Mouse (Mus musculus) gastrocnemius, adult 2 months (tissue): ENCODE data around the gene Rxfp2. TPM values are rescaled to one million over a fixed set of nuclear protein-coding genes. Genes with fewer than 3 reads are reported as not detected.
A peak's percentile ranks its signal among the peaks of the same experiment; 100 is the strongest.

Experiments used
- DNase-seq: peaks from one replicate; pipeline ENCODE4 v3.0.0; 2022
- H3K27ac ChIP-seq: fragments of 200-600 bp; 2 replicates; pipeline ENCODE4 v1.8.1; 2022; ENCODE audit warnings: mild to moderate bottlenecking
- H3K4me3 ChIP-seq: fragments of 200-600 bp; 2 replicates; pipeline ENCODE4 v1.8.1; 2022; ENCODE audit warnings: mild to moderate bottlenecking, moderate library complexity
- CTCF ChIP-seq: fragments of 200-600 bp; IDR thresholded peaks from 2 replicates; pipeline ENCODE4 v1.8.1; 2022; ENCODE audit warnings: antibody characterized with exemption, mild to moderate bottlenecking, moderate library complexity
- intact Hi-C: fragments of 180-260 bp; cut with DNase I; formaldehyde crosslinking; loops from one replicate; pipeline ENCODE4 v1.15.1; 2025
- total RNA-seq, 2 experiments: library from RNA; stranded (reverse); gene quantifications; 2 replicates each; pipeline ENCODE4 v1.2.3; 2021

The Rxfp2 gene
- total RNA-seq, 2 experiments from 2014 or later, result not detected

DNA sequence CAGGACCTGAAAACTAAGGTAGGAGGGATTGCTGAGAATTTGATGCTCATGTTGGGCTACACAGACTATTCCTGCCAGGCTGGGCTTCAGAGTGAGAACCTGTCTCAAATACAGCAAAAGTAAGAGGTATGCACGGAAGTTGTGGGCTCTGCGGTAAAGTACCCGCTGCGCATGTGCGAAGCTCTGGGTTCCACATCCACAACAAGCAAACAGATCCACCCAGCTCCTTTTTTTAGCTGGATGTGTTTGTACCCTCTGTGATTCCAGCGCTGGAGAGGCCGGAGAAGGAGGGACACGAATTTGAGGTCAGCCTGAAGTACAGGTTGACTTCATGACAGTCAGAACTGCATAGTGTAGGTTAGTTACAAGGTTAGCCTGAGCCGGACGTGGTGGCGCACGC lies 80.3 kb downstream of the Rxfp2 start:
- no peak for TF ChIP-seq CTCF
- intact Hi-C loops, result no loop called here
- H3K27ac ChIP-seq, result no peak overlapping the region
- no peak for DNase-seq
- H3K4me3 ChIP-seq, result no peak overlapping the region

DNA sequence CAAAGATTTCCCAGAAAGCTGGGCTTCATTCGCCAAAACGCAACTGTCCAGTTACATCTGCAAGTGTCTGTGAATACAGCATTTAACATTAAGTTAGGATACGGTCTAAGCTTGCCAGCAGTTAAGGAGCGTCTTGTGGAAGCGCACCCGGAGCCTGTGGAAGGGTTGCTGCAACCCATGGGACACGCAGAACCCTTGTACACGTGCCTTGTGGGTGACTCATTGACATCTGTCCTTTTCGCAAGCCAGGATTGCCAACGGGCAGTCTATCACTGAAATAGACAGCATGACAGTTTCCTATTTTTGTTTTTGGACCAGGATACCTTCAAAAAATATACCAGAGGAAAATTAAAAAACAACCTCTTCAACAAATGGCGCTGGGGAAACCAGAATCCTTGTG lies 83.3 kb downstream of the Rxfp2 start:
- peak; percentile 36 for DNase-seq
- no peak for TF ChIP-seq CTCF
- intact Hi-C loops, result no loop called here

DNA sequence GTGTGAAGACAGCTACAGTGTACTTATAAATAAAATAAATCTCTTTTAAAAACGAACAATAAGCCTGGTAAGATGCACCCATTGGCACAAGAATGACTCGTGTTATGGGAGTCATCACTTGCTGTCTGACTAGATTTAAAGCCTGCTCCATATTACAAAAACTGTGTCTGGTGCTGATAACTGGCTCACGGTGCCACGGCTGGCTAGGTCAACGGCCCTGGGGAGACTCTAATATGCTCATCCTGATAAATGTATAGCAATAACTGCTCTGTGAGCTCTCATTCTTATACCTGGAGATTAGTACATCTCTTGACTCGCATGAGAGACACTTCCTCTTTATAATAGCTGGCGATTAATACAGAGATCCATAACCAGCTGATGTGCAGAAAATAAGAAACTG lies 87.9 kb downstream of the Rxfp2 start:
- Histone ChIP-seq H3K27ac (no peak overlapping the region), H3K4me3 (no peak overlapping the region)
- no peak for TF ChIP-seq CTCF
- intact Hi-C loops, result no loop called here
- DNase-seq, result no peak

More for the DNA sequence above, 83.3 kb downstream of the Rxfp2 start:
- H3K4me3 ChIP-seq, result no peak overlapping the region
- H3K27ac ChIP-seq, result no peak overlapping the region

DNA sequence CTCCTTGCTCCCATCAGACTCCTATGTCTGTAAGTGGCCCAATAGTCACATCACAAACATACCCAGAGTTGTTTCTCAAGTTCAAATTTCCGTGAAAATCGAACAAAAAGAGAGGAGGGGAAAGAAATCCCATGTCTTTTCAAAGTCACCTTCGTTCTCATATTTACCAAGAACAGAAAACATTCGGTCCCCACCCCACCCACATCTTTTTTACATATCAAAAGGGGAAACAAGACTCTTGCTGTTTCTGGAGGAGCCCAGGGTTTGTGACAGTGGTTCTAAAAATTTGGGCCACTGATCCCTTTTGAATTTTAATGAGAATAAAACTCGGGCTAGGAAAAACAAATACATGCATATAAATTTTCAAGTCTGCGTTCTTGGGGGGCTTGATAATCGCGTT lies 92.8 kb downstream of the Rxfp2 start:
- no peak for TF ChIP-seq CTCF
- H3K4me3 ChIP-seq, result no peak overlapping the region
- DNase-seq, result no peak
- no peak overlapping the region for H3K27ac ChIP-seq
- intact Hi-C loops, result no loop called here

DNA sequence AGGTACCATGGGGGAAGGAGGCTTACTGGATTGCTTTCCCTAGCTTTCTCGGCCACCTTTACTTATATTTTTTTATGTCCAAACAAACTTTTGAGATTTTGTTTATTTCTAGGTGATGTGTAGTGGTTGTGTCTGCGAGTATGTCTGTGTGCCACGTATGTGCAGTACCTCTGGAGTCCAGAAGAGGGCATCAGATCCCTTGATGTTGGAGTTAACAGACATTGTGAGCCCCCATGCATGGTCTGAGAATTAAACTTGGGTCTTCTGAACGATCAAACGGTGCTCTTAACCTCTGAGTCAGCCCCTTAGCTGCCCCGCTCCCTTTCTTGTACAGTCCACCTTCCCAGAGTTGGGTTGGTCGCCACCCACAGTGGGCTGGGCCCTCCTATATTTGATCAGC lies 95.5 kb downstream of the Rxfp2 start:
- intact Hi-C loops, result no loop called here
- Histone ChIP-seq H3K4me3 (no peak overlapping the region), H3K27ac (no peak overlapping the region)
- peak; percentile 56 for TF ChIP-seq CTCF
- no peak for DNase-seq

DNA sequence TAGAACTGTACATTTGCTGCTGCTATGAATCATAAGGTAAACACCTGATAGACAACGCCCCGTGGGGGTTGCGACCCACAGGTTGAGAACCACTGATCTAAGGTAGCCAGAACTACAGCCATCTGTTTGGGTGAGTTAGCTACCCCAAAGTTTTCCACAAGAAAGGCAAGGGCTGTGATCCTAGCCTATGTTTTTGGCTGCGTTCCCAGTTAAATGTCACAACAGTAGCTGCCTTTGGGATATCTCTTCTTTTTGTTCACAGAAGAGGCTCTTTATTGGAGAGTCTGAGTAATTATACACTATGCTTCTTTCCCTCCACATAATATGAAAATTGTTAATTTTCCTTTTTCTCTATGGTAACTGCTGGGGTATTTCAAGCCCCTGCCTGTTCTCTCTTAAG lies 96.3 kb downstream of the Rxfp2 start:
- DNase-seq, result no peak
- TF ChIP-seq CTCF, result no peak
- Histone ChIP-seq H3K27ac (no peak overlapping the region), H3K4me3 (no peak overlapping the region)
- intact Hi-C loops, result loop anchor here (5.0 kb wide), 1 partner anchor 43 kb away; no protein-coding TSS in a partner anchor

DNA sequence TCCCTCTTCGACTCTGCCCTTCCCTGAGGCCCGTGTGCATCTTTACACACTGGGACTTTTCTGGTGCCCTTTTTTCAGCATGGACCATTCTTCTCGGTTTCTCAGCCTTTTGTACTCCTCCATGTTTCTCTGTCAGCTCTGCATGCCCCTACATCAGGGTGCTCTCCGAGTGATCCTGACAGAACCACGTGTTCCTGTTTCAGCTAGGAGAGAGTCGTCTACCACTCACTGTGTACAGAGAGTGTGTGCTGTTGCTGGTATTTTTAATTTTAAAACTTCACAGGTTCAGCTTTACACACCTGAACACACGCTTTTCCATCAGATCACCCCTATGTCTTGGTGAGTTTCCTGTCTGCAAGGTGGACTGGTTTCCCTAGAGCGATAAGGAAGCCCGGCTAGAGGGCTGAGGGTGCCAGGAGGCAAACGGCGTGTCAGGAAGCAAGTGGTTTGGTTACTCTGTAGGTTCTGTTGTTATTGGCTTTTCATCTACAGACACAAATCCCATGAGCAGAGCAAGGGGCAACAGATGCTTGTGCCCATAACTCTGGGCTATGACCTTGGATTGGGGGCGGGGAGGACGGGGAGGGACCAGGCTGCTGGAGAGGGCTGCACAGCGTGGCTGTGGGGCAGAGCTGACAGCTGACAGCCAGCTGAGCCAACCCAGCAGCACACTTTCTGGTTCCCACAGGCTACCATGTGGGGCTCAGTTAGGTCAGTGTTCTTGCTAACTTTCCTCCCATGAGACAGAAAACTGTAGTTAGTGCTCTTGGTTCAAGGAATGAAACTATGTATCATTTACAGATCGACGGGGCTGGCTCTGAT lies 97.0 kb downstream of the Rxfp2 start:
- intact Hi-C loops, result loop anchor here (5.0 kb wide), 1 partner anchor 42 kb away; no protein-coding TSS in a partner anchor

DNA sequence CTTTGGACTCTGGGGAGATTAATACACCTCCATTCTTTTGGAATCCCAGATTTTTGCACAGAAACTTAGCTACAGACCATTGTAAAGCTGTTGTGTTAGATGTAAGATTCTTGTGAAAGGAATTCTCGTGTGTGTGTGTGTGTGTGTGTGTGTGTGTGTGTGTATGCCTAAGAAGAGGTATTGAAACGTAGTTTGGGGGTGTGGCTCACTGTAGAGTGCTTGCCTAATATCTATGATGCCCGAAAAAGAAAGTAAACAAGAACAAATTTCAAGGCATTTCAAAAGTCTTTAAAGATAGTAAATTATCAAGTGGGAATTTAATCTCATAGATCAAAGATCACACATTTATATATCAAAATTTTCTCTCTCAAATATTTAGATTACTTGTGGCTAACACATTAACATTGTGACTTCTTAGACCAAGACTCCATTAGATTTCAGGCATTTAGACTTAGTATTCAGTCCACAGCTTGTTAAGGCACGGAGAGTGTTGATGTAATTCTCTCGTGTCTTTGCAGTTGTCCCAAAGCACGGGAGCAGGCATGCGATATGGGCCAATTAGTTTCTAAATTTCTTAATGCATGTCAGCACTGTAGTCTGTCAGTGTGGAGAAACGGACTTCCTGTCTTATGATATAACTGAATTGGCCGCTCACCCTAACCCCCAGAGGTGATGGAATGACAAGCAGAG lies 97.9 kb downstream of the Rxfp2 start:
- DNase-seq, result no peak
- TF ChIP-seq CTCF, result no peak
- intact Hi-C loops, result loop anchor here (5.0 kb wide), 1 partner anchor 41 kb away; no protein-coding TSS in a partner anchor
- H3K4me3 ChIP-seq, result peak overlapping the region; percentile 57
- peak overlapping the region; percentile 58 for H3K27ac ChIP-seq

More for the DNA sequence above, 97.0 kb downstream of the Rxfp2 start:
- Histone ChIP-seq H3K27ac (peak overlapping the region; percentile 58), H3K4me3 (peak overlapping the region; percentile 57)
- no peak for TF ChIP-seq CTCF
- DNase-seq, result peak; percentile 47

DNA sequence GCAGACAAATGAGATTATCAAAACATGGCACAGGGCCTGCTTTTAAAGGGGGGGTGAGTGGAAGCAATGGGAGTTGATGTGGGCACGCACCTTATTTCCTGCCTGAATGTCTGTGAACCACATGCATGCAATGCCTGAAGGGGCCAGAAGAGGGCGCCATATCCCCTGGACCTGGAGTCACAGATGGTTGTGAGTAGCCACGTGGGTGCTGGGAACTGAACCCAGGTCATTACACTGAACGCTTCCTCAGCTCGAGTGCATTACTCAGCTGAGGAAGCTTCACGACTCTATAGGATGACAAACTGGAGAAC lies 98.4 kb downstream of the Rxfp2 start:
- intact Hi-C loops, result loop anchor here (5.0 kb wide), 1 partner anchor 40 kb away; no protein-coding TSS in a partner anchor
- Histone ChIP-seq H3K27ac (no peak overlapping the region), H3K4me3 (no peak overlapping the region)
- peak; percentile 55 for TF ChIP-seq CTCF
- DNase-seq, result no peak

DNA sequence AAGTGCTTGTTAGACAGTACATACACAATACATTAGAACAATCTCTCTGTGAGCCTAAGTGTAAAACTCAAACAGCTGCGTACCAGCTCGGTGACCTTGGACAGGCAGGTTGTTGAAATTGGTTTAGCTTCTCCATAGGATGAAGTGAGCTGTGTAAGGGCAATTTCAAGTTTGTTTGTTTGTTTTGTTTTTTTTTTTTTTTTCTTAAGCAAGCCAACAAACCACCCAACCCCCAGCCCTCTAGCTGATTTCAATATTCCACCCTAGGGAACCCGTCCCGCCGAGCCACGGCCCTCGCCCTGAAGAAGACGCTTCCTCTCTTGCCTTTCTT lies 99.6 kb downstream of the Rxfp2 start:
- intact Hi-C loops, result loop anchor here (5.0 kb wide), 1 partner anchor 39 kb away; no protein-coding TSS in a partner anchor
- no peak for TF ChIP-seq CTCF
- DNase-seq, result no peak
- Histone ChIP-seq H3K4me3 (peak overlapping the region; percentile 87), H3K27ac (peak overlapping the region; percentile 84)

DNA sequence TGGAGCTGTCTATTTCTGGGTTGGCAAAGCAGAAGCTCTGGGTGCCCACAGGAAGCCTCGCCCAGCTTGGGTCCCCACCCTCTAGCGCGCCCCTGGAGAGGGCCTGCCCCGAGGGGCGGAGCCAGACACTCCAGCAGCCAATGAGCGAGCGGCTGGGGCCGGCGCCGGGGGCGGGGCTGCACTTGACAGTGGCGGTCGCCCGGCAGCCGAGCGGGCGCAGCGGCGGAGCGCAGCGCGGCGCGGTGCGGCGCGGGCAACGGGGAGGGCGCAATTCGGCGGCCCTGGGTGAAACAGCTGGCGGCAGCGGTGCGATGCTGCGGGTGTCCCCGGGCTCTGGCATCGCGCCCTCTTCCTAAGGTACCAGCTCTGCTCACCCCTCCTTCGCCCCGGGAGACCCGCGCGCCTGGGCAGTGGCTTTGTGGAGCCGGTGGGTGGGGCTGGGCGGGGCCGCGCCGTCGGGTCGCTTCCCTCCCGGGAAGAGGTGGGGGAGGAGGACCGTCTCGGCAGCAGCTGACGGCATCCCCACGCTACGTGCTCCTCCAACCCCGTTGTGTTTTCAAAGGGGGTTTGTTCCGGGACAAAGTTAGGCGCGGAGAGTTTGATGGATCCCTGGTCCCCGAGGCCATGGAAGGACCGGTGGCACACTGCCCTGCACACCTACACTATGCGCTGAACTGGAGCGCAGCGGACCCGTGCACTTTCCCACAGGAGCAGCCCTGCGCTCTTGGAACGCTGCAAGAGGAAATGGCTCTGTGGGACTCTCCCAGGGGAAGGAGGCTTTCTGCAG lies 100.2 kb downstream of the Rxfp2 start, which contains the start of gene Fry:
Gene Fry, plus strand, starts transcription at position 191 of the 787 bp plus-strand sequence.
- Histone ChIP-seq H3K4me3 (peak within 1 kb of the TSS; percentile 87), H3K27ac (peak within 1 kb of the TSS; percentile 84)
- TF ChIP-seq CTCF, result no peak
- DNase-seq, result peak; percentile 98
- intact Hi-C loops, result loop anchor here (5.0 kb wide), 1 partner anchor 39 kb away; no protein-coding TSS in a partner anchor

DNA sequence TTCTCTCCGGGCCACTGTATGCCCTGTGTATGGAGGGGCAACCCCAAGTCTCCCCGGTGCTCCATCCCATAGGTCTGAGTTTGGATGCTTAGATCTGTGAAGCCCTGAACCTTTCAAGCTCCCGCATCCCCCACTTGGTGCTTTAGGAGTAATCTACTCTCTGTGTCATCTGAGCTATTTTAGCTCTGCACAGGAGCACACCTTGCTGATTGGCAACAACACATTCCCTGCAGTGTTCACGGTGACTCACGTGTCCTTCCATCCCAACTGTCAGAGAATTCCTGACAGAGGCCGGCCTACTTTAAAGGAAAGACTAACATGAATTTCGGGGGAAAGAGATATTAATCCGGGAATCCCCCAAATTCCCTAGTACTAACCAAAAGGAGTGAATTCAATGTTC lies 102.2 kb downstream of the Rxfp2 start:
- Histone ChIP-seq H3K27ac (no peak overlapping the region), H3K4me3 (no peak overlapping the region)
- intact Hi-C loops, result no loop called here
- no peak for TF ChIP-seq CTCF
- DNase-seq, result no peak
